Mouse (Mus musculus) common myeloid progenitor, adult 5-6 weeks (primary cell): ENCODE measurements around the gene Fam53a. TPM values are rescaled to one million over a fixed set of nuclear protein-coding genes. Genes with fewer than 3 reads are reported as not detected.
A peak's percentile ranks its signal among the peaks of the same experiment; 100 is the strongest.

Source experiments
- ATAC-seq: replicated peaks from 2 replicates; pipeline ENCODE4 v1.8.0; 2016; ENCODE audit warnings: low read depth, mild to moderate bottlenecking, moderate TSS enrichment, inconsistent platforms; ENCODE audit not compliant: poor library complexity, severe bottlenecking
- total RNA-seq: library from RNA; stranded (forward); fragments of 200-1000, 187-1606 nt; gene quantifications from 2 replicates; pipeline ENCODE4 v1.2.3, GENCODE M21; 2017

Fam53a gene
- total RNA-seq, 1 experiment from 2014 or later: 20.8 TPM

DNA sequence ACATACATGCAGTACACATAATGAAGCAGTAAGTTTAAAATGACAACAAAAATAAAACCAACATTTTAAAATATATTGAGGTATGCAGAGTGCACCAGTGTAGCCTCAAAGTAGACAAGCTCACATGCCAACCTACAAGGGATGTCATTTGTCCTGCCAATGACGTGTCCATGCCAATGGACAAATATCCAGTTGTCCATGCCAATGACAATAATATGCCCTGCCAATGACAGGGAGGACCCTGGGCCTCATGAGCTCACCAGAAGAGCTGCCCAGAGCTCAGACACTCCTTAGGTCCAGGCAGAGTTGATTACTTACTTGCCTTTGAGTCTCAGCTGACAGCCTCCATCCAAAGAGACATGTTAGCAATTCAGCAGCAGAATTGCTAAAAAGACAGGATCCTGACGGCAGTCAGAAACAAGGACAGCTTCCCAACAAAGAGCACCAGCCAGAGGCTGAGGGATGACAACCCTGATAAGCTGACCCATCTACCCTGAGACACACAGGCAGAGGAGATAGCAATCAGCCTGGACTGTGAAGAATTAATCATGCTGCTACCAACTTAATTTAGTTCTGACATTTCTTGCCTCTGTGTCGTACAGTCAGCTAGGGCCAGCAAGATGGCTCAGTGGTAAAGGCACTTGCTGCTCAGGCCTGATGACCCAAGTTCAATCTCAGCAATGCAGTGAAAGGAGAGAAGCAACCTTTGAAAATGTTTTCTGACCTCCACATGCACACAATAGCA, 8.3 kb upstream of the Fam53a start:
- no peak for ATAC-seq

GRCm38 (mm10) chr5:33635361-33635760, 5.9 kb upstream of the Fam53a start:
- ATAC-seq: no peak

GRCm38 (mm10) chr5:33632526-33632925, 3.1 kb upstream of the Fam53a start:
- ATAC-seq: no peak

GRCm38 (mm10) chr5:33630615-33631014, 1.2 kb upstream of the Fam53a start:
- no peak for ATAC-seq

DNA sequence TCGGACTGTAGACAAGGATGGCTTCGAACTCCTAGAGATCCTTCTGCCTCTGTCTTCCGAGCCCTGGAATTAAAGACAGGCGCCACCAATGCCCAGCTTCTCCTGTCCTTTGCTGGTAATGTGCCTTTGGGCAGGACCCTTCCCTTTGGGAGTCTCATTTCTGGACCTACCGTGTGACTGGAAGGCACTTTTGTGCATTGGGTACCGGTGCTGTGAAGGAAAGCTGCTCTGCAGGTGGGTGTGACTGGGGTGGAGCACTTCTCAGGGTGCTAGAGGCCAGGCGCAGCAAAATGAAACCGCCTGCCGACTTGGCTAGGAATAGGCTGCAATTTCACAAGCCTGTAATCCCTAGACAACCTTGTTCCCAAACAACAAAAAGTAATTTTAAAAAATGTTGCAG, 626 bp upstream of the Fam53a start:
- no peak for ATAC-seq

DNA sequence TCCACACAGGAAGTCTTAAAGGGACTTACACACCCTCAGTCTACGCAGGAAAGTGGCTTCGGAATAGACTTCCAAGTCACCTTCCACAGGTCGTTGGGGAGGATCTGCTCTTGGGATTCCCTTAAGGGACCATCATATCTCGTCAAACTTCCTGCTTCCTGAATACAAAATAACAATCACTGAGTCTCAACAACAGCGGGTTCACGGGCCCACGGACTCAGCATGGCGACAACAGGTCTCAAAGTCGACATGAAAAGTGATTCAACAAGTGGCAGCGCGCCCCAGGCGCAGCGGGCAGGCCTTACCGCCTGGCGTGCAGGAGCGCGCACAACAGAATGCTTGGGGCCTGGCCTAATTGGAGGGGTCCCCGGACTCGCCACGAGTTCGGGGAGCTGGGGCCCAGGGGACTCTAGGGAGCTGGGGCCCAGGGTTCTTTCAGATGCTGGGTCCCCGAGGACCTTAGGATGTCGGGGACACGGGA, 575 bp downstream of the Fam53a start:
- ATAC-seq: peak; percentile 10; the same call in 1 of the 2 replicates

DNA sequence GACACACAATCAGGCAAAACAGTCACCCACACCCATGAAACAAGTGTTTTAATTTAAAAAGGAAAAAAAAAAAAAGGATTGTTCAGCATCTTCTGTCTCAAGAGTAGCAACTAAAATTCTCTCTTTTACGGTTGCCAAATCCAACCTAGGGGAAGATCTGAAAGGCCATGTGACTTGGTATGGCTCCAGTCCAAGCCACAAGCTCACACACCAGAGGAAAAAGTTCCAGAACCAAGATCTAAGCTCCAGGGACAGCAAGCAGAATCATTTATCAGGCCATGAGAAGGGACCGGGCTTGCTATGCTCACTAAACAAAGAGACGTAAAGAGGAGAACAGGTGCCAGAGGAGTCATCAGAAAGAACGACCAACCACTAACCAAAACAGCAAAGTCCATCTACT, 1.5 kb downstream of the Fam53a start:
- no peak for ATAC-seq

DNA sequence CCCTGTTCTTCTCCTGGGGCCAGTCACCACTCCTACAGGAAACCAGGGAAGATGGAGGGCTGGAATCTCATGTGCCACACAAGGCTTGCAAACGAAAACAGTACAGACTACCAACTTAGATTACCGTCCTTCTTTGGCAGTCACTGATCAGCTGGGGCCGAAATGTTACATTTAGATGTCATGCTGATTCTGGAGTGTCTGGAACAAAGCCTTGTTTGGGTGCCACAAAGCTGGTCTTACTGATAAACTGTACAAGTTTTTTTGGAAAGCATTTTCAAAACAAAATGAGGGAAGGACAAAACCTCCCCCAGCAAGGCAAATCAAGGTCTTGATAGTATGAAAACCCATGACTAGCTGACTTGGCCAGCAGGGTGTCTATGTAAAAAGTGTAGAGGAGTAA, 5.7 kb downstream of the Fam53a start:
- ATAC-seq: no peak

- no peak for ATAC-seq
Measured at GRCm38 (mm10) chr5:33622671-33623070, 6.8 kb downstream of the Fam53a start.

DNA sequence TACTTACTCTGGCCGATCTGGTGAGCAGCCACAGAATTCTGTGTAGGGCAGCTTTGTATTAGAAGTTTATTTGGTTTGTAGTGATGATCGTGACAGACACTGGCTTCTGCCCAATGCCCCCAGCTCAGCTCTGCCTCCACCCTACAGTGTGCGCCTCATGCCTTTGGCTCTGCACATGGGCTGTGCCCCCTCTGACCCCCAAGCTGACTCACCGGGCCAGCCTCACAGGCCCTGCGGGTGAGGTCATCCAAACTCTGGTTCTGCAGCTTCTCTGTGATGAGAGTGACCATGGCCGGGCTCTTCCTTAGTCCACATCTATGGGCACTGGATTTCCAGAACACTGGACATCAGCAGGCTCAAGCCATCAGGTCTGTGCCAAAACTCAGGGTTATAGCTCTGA, 15.0 kb downstream of the Fam53a start:
- ATAC-seq: no peak

DNA sequence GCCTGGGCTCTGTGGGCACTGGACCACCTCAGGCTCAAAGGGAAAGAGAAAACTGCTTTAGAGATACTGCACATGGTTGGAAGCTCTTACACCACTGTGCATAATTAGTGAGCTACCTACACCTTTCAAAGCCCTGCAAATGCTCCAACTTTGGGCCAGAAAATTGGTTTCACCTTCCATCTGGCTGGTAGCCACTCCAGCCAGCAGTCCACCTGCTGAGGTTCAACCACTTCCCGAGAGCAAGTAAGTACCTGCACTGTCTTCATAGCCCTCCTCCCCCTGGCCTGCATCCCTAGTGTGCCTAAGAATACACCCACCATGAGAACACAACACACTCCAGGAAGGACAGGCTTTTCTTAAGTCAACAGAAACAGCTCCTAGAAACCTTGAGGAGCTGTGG, 17.6 kb downstream of the Fam53a start:
- ATAC-seq: no peak

DNA sequence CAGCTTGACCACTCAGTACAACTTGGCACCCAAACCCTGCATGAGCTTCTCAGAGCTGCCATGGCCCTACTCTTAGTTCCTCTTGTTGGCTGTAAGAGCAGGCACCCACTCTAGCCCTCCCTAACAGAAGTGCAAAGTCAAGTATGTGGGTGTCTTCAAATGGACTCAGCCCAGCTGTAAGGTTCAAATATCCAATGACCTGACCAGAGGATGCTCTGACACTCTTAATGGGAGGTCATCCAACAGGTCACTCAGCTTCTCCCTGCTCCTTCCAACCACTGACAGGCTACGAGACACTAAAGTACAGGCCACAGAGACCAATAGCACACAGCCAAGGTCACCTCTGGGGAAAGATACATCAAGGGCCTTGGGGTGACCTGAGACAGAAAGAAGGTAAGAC, 20.2 kb downstream of the Fam53a start:
- ATAC-seq: no peak

- no peak for ATAC-seq
Measured at GRCm38 (mm10) chr5:33607434-33607833, 22.0 kb downstream of the Fam53a start.

DNA sequence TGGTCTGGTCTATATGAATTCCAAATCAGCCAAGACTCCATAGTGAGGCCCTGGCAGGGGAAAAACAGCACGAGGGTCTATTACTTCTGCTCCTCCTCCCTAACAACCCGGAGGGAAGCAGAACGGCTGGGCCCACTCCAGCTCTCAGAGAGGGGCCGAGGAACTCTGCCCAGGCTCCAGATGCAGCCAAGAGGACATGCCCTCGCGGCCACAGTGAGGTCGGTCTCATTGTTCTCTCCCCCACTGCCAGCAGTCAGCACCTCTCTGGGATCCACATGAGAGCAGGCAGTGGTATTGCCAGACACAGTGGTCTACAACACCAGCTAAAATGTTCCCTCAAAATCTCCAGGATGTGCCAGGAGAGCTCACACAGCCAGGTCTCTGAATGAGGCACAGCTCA, 22.8 kb downstream of the Fam53a start:
- no peak for ATAC-seq

DNA sequence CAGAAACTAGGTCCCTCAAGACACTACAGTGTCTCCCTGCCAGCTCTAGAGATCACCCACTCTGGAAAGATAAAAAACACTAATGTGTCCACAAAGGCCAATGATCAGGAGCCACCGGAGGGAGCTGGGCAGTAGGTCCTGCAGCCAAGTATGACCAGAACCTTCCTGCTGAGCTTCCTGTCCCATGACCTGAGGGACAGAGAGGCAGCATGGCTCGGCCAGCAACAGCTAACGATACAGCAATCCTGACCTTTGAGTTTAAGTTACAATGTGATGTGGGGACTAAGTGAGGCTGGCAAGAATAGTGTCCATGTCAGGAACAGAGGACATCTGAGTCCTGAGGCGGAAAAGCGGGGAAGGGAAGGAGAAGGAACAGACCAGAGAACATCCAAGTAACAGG, 24.1 kb downstream of the Fam53a start:
- no peak for ATAC-seq

DNA sequence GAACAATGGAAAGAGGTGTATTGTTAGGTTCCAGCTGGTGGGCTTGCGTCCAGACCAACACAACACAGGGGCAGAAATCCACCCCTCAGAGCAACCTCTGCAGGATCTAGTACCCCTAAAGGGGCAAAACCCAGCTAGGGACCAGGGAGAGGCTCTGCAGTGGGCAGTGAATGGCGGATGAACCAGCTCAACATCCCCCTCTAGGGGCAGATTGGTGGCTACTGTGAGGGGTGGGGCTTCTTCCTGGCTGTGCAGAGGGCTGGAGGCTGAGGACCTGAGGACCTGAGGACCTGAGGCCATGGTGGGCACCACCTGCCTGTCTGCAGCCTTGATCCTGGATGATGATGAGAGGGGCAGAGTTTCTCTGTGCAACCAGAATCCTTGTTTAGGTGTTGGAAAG, 35.8 kb downstream of the Fam53a start:
- peak; percentile 64; the same call in 1 of the 2 replicates for ATAC-seq

GRCm38 (mm10) chr5:33589221-33589888, 40.1 kb downstream of the Fam53a start:
- ATAC-seq: peak; percentile 88

- no peak for ATAC-seq
Measured at GRCm38 (mm10) chr5:33588066-33588465, 41.4 kb downstream of the Fam53a start.

- ATAC-seq: no peak
Measured at GRCm38 (mm10) chr5:33587498-33588058, 41.9 kb downstream of the Fam53a start.

DNA sequence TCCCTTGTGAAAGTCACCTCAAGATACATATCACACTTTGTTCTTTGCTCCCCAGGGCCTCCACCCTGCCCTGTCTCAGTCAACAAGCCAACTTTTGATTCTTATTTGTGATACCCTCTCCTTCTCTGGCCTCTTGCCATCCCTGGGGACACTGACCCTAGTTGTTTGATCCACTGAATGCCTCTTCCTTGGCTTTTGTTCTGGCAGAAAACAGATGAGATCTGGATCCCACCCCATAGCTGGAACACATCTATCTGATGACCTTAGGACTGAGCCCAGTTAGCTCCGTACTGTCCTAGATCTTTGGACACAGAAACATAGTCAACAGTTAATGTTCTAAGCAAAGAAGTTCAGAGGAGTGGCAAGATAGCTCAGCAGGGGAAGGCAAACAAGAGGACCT, 49.1 kb downstream of the Fam53a start:
- ATAC-seq: no peak

GRCm38 (mm10) chr5:33574207-33574606, 55.2 kb downstream of the Fam53a start:
- peak; percentile 86 for ATAC-seq
